In the genomic region with DNA sequence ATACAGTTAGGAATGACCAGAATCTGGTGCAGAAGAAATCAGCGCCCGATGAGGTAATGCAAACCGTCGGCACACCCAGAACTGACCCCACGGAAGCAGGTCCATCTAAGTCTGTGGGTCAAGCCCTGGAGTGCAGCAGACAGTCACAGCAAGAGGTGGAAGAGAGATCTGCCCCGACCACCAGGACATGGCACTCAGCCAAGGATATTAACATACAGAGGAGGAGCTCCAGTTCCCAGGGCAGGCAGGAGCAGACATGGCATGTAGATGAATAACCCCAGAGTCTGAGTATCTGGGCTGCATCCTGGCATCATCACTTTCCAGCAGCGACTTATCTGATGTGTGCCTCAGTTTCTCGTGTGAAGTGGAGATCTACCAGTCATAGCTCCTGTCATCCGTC, we compare ENCODE assay signal across 10 mouse cellular contexts.
DNase-seq lines count a peak whose midpoint lies in the region; ATAC-seq and TF ChIP-seq lines count a peak whose summit lies in the region.
"Had no signal": no experiment of that assay in that cellular context is flagged by ENCODE, and none has a peak within 500 bp of the region (broad histone marks: within the 10 kb centered on the region; RNA-seq: fewer than 3 reads in every experiment).

No protein-coding gene starts in this region.

- WGBS in heart, embryonic 10.5 days = 57% methylated on average over 9 of the region's 9 CpGs
- 65% methylated on average over 9 of the region's 9 CpGs for WGBS in kidney, postnatal 0 days
- 39% methylated on average over 9 of the region's 9 CpGs for WGBS in heart, postnatal 0 days

- ATAC-seq in kidney, postnatal 0 days (replicated peaks; ENCODE audit: low FRiP score, low read depth) = 0 out of 2 replicates have a peak, but pooled peaks have one; percentile 33
- no peak for ATAC-seq in heart, postnatal 0 days (ENCODE audit: insufficient read depth, low read depth)

- no peak overlapping the region for H3K4me2 ChIP-seq in kidney, postnatal 0 days (ENCODE audit: low read length)
- 0 out of 2 replicates have a peak overlapping the region, but pooled peaks have one; percentile 12 for H3K4me2 ChIP-seq in heart, postnatal 0 days (ENCODE audit: low read depth, low read length)
- H3K4me2 ChIP-seq: liver, embryonic 15.5 days had no signal

- peak overlapping the region; percentile 43; the same call in 1 of the 2 replicates for H3K27ac ChIP-seq in heart, embryonic 10.5 days
- no peak overlapping the region for H3K27ac ChIP-seq in kidney, postnatal 0 days
- H3K27ac ChIP-seq in heart, postnatal 0 days (ENCODE audit: low read depth) = peak overlapping the region; percentile 46
- H3K27ac ChIP-seq: liver, embryonic 15.5 days had no signal

- no peaks in the 10 kb centered on the region for H3K9me3 ChIP-seq in heart, embryonic 10.5 days
- H3K9me3 ChIP-seq in kidney, postnatal 0 days (replicated peaks; ENCODE audit: low read length) = no peaks in the 10 kb centered on the region
- no peaks in the 10 kb centered on the region for H3K9me3 ChIP-seq in heart, postnatal 0 days (replicated peaks; ENCODE audit: control insufficient read depth, low read length)
- H3K9me3 ChIP-seq: liver, embryonic 15.5 days had no signal

- intact Hi-C loops in heart, postnatal 14 days (cut with DNase I) = no loop called here

- no peak for TF ChIP-seq EP300 in heart, postnatal 0 days (IDR thresholded peaks at IDR 0.05; ENCODE audit: low read depth)

- no peaks in the 10 kb centered on the region for H3K27me3 ChIP-seq in heart, embryonic 10.5 days (ENCODE audit: insufficient read depth, poor library complexity, severe bottlenecking)
- H3K27me3 ChIP-seq in kidney, postnatal 0 days (ENCODE audit: insufficient read depth, low read length) = no peaks in the 10 kb centered on the region
- no peaks in the 10 kb centered on the region for H3K27me3 ChIP-seq in heart, postnatal 0 days (ENCODE audit: control insufficient read depth, insufficient read depth, low read length)
- H3K27me3 ChIP-seq: liver, embryonic 15.5 days had no signal

- no peaks in the 10 kb centered on the region for H3K36me3 ChIP-seq in heart, embryonic 10.5 days
- H3K36me3 ChIP-seq in kidney, postnatal 0 days (ENCODE audit: insufficient read depth, low read length) = no peaks in the 10 kb centered on the region
- H3K36me3 ChIP-seq in heart, postnatal 0 days (replicated peaks; ENCODE audit: control insufficient read depth, insufficient read depth, low read length) = no peaks in the 10 kb centered on the region
- H3K36me3 ChIP-seq: liver, embryonic 15.5 days had no signal

- TF ChIP-seq CTCF in kidney, postnatal 0 days (IDR thresholded peaks at IDR 0.05; ENCODE audit: low read depth) = no peak
- no peak for TF ChIP-seq CTCF in heart, postnatal 0 days (IDR thresholded peaks at IDR 0.05; ENCODE audit: low read depth)

- H3K9ac ChIP-seq in kidney, postnatal 0 days (ENCODE audit: low read depth, low read length) = no peak overlapping the region
- H3K9ac ChIP-seq in heart, postnatal 0 days (replicated peaks; ENCODE audit: low read depth, low read length) = no peak overlapping the region
- H3K9ac ChIP-seq: liver, embryonic 15.5 days had no signal

- no peak for DNase-seq in heart, embryonic 10.5 days (ENCODE audit: low spot score)
- no peak for DNase-seq in heart, postnatal 14 days
- DNase-seq in kidney, postnatal 0 days (ENCODE audit: low spot score) = no peak
- no peak for DNase-seq in kidney, adult 8-10 months
- peak; percentile 47 for DNase-seq in heart, postnatal 0 days (ENCODE audit: low spot score)
- DNase-seq in kidney, postnatal 4 days = peak; percentile 11 to 31
- DNase-seq in right cerebral cortex, postnatal 4 days = no peak
- DNase-seq: thymus, postnatal 14 days had no signal

- H3K4me3 ChIP-seq in heart, embryonic 10.5 days = no peak overlapping the region
- H3K4me3 ChIP-seq in kidney, postnatal 0 days (replicated peaks; ENCODE audit: low read depth, low read length) = no peak overlapping the region
- H3K4me3 ChIP-seq in heart, postnatal 0 days (ENCODE audit: low read depth, low read length) = no peak overlapping the region
- H3K4me3 ChIP-seq: erythroblast, embryonic 14.5 days; liver, embryonic 15.5 days had no signal

- H3K4me1 ChIP-seq in heart, embryonic 10.5 days = peaks cover 32% of the 10 kb centered on the region
- no peaks in the 10 kb centered on the region for H3K4me1 ChIP-seq in kidney, postnatal 0 days (replicated peaks; ENCODE audit: insufficient read depth, low read length)
- peaks cover 35% of the 10 kb centered on the region for H3K4me1 ChIP-seq in heart, postnatal 0 days (ENCODE audit: control insufficient read depth, insufficient read depth)
- H3K4me1 ChIP-seq: liver, embryonic 15.5 days had no signal

Comparison
In these comparisons a context has a peak if more than half of its experiments do, and no peak if none do; other contexts are left out.
1. DNase-seq: peak in heart, postnatal 0 days (single experiment) and kidney, postnatal 4 days (2 of 2); none in heart, embryonic 10.5 days (single experiment), heart, postnatal 14 days (0 of 2), kidney, postnatal 0 days (single experiment), kidney, adult 8-10 months (0 of 2) and right cerebral cortex, postnatal 4 days (single experiment).